Mouse (Mus musculus) gastrocnemius, postnatal 10 days (tissue): ENCODE data around the gene Appl1. TPM values are rescaled to one million over a fixed set of nuclear protein-coding genes. Genes with fewer than 3 reads are reported as not detected.
A peak's percentile ranks its signal among the peaks of the same experiment; 100 is the strongest.

ENCODE experiments used
- DNase-seq: peaks from one replicate; pipeline ENCODE4 v3.0.0; 2021; ENCODE audit warnings: mixed read lengths
- long read RNA-seq, 2 experiments: library from polyadenylated mRNA; stranded (forward); transcript quantifications; one replicate each; pipeline ENCODE4 v2.0.0; 2021
- total RNA-seq, 2 experiments: library from RNA; stranded (reverse); gene quantifications; 2 replicates each; pipeline ENCODE4 v1.2.3; 2021

Appl1 gene
- total RNA-seq = 10 to 100 TPM; 19.0 to 28.3 TPM
- long read RNA-seq, experiment 1, full-length matches to known transcripts = 30 of 43 reads
- long read RNA-seq, experiment 1, partial matches to known transcripts = 8 of 43 reads
- long read RNA-seq, experiment 1, other reads (novel, unspliced or antisense) = 5 of 43 reads
- long read RNA-seq, experiment 2, full-length matches to known transcripts = 19 of 27 reads
- long read RNA-seq, experiment 2, partial matches to known transcripts = 2 of 27 reads
- long read RNA-seq, experiment 2, other reads (novel, unspliced or antisense) = 6 of 27 reads

DNA sequence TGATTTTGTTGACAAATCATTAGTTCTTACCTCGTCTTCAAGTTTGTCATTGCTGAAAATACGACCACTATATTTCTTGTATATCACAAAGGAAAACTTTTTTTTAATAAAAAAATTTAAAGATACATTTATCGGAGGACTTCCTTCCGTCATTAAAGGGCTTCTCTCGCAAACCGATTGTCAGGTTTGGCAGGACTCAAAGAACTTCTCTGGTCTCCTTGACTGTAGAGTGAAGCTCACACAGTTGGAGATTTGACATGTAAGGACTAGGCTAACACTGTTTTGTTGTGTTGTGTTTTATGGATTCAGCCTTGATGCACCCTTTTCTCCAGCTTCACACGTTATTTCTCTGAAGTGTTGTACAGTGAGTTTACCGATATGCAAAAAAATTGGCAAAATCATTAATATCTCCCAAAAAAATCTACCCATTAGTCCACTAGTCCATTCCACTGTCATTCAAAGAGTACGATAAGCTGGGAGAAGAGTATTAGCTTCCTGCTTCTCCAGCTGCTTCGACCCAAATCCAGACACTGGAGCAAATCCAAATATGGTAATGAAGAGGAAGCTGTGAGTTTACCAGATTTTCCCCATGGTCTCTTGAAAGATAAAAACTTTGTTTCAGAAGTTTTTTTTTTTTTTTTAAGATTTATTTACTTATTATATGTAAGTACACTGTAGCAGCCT, at the start of gene Appl1:
Gene Appl1, minus strand, starts transcription at position 127 of the 684 bp plus-strand sequence.
- DNase-seq = no peak

DNA sequence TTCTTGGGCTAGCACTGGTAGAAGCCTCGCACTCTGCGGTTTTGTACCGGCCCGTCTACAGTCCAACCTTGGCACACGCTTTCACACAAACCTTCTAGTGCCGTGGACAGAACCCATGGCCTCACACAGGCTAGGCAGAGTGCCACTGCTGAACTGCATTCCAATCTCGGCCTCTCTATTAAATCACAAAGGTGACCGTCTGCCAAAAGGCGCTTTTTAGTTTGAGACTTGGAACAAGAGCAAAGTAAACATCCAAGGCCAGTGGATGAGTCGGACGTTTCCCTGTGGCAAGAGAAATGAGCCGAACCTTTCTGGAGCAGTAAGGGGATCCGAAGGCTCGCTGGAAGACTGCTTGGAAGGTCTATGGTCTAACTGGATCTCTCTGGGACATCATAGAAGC, 48.8 kb upstream of the Appl1 start:
- peak; percentile 20 for DNase-seq

DNA sequence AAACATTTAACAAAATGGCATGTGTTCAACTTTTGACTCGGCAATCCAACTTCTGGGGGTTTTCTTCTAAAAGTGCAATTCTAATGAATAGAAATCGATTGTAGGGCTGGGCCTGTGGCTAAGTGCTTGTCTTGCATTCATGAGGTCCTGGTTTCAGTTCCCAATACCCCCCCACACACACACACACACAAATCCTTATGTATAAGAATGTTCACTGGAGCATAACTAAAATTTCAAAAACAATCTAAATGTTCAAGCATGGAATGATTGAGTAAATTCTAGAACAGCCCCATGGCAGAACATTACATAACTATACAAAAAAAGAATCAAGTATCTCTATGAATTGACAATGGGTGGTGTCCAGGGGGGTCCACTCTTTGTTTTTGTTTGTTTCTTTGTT, 46.9 kb upstream of the Appl1 start:
- no peak for DNase-seq

DNA sequence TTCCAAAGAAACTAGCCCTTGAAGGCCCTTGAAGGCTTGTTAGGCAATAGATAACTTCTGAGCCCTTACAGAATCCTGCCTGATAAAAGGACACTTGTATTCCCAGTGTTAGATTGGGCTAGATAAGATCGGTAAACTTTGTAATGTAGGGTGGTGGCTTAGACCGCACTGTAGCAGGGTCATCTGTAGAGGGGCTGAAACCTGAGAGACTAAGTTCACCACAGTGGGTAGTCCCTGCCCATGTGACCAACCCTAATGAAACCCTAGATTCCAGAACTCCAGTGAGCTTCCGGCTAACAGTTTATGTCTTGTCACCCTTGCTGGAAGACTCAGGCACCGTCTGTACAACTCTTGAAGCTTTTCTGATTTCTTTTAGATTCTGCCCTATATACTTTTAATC, 42.6 kb upstream of the Appl1 start:
- DNase-seq = no peak

DNA sequence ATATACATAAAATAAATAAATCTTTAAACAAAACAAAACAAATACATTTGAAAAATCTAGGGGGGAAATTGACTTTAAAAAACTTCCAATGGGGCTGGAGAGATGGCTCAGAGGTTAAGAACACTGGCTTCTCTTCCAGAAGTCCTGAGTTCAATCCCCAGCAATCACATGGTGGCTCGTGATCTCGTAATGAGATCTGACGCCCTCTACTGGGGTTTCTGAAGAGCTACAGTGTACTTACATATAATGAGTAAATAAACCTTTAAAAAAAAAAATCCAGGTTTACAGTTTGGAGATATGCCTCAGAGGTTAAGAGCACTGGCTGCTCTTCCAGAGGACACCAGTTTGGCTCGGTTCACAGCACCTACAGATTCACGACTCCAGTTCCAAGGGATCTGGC, 40.5 kb upstream of the Appl1 start:
- DNase-seq = no peak

DNA sequence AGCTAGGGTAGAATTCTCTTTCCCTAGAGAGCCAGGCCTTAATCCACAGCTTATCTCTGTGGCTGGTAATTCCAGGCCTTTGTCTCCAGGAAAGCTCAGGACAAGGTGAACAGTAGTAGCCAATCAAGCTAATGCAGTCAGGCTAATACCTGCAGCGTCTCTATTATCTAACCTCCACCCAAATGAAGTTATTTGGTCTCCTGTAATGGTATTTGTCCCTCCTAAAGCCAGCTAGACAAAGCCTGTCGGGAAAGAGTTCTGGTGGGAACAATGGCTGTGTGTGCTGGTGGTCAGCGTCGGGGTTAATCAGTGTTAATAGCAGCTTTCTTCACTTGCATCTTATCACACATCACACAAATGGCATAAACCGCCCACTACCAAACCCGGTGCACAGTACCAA, 34.9 kb upstream of the Appl1 start:
- no peak for DNase-seq

DNA sequence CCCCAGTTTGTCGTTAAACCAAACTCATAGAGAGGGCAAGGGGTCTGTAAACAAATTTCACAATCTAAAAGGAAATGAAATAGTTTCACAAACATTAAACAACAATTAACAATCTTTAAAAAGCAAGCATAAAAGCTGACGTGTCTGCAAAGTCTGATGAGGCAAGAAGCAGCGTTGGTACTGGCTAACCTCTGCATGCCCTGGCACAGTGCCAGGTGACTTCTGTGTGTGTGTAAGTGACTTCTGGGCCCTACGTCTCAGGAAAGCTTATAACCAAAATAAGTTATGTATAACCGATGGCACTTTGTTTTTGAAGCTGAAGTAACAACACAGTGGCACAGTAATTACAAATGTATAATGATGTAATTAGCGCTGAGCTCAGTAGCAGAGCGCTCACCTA, 33.9 kb upstream of the Appl1 start:
- no peak for DNase-seq

DNA sequence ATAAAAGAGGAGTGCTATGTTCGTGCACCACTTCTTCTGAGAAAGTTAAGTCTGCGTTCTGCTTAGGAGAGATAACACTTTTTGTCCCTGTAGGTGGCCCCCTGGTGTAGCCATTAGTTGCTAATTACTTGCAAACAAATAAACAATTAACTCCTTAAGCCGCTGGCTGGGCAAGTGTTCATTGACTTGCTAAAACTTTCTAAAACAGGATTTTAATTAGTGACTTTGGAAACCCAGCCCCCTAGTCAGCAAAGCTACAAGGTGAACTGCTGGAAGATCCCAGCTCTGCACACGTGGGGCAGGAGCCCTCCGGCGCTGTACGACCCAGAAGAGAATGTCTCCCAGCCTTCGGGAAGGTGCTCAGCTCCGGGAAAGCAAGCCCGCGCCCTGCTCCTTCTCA, 29.4 kb upstream of the Appl1 start:
- no peak for DNase-seq

DNA sequence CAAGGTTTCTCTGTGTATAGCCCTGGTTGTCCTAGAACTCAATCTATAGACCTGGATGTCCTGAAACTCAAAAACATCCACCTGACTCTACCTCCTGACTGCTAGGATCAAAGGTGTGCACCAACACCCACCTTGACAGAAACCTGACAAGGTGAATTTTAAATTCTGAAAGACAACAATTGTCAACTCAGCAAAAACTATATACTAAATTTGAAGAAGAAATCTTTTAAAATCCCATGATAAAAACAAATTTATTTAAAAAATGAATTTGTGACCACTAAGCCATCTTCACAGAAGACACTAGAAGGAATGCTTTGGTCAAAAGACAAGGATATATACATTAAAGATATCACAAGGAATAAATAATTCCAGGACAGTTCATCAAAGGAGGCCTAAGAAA, 25.2 kb upstream of the Appl1 start:
- no peak for DNase-seq

DNA sequence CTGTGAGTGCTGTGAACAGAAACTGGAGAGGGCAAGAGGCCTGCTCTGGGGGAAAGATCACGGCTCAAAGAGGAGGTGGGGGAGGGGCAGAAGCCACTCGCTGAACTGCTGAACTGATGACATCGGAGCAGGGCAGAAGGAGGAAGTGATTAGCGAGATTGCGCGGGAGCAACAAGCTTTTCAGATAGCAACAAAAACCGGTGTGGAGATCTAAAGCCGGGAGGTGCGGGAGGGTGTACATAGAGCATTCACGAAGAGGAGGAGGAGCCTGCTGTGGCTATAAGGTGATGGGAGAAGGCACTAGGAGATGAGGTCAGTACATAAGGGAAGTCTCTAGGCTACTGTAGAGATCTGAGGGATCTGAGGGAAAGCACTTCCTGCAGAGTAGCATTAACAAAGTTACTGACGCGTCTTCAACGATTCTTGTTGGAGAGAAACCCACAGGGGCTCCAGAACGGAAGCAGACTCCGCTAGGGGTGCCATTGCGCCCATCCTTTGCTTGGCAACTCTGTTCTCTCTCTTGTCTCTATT, 23.2 kb upstream of the Appl1 start, which contains the start of gene Hesx1:
Gene Hesx1, plus strand, starts transcription at position 206 of the 531 bp plus-strand sequence.
- peak; percentile 52 for DNase-seq

DNA sequence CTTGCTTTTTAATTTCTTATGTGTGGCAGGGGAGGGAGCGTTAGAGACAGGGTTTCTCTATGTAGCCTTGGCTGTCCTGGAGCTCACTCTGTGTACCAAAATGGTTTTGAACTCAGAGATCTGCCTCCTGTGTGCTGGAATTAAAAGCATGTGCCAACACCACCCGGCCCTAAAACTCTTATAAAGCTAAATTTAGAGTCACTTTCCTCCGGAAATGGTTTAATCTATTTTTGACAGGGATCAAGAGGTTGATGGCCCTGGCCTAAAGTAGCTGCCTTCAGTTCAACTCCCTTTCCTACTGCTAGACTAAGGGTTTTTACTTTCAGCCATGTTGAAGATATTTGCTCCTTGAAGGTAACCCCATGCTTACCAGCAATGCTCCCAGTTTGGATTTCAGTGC, 22.4 kb upstream of the Appl1 start:
- DNase-seq = no peak

DNA sequence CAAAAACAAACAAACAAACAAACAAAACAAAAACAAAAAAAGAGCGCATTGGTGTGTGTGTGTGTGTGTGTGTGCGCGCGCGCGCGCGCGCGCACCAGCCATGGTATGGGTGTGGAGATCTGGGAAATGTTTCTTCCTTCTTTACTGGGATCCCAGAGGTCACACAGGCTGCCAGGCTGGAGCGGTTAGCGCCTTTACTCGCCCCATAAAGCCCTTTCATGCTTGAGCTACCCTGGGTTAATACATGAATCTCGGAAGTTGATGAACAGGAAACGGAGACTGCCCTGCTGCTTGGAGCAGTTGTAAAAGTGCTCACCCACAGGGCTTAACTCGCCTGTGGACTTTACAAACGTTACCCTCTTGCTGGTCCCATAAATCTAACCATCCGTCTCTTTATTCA, 20.6 kb upstream of the Appl1 start:
- DNase-seq = no peak

DNA sequence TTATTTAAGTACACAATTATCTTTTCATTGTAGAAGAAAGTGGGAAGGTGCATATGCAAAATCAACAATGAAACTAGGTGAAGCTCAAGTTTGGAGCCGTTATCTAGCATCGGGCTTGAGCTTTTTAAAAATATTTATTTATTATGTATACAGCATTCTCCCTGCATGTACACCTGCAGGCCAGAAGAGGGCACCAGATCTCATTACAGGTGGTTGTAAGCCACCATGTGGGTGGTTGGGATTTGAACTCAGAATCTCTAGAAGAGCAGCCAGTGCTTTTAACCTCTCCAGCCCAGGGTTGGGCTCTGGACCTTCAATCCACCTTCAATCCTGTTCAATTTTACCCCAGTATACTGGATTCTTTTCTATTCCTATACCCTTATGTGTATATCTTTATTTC, 17.7 kb upstream of the Appl1 start:
- no peak for DNase-seq

DNA sequence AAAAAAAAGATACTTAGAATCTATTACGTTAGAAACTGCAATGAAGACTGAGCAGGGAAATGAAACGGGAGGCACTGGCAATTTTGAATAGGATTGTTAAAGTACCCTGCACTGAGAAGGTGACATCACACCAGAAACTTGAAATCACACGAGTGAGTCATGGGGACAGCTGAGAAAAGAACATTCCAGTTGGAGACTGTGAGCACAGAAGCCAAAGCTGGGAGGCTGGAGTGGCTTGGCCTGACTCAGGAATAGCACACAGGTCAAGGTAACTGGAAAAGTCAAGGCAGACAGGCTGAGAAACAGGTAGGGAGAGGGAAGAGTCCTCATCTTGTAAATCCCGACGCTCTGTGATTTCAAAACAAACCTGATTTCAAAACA, 11.1 kb upstream of the Appl1 start:
- no peak for DNase-seq

DNA sequence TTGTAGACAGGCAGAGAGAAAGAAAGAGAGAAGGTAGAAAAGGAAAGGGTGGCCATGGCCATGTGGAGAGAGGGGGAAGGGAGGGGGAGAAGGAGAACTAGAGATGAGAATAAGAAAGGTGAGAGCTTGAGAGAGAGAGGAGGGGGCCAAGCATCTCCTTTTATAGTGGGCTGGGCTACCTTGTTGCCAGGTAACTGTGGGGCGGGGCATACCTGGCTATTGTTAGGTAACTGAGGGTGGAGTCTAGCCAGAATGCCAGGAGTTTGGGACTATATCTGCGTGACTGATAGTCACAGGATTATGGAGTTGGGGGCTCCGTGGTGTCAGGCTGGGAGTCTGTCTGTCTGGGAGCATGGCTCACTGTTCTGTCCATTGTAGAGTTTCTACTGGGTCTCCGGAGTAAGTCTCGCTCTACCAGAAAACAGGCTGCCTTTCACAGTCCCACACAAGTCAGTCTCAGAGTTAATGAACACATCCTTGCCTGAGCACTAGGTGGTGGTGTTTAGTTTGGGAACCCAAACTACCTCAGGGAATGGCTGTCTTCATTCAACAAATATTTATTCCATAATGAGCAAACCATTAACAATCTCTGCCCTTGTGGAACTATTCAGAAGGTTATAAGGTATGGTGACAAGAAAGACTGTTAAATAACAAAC, 10.6 kb upstream of the Appl1 start:
- DNase-seq = no peak

DNA sequence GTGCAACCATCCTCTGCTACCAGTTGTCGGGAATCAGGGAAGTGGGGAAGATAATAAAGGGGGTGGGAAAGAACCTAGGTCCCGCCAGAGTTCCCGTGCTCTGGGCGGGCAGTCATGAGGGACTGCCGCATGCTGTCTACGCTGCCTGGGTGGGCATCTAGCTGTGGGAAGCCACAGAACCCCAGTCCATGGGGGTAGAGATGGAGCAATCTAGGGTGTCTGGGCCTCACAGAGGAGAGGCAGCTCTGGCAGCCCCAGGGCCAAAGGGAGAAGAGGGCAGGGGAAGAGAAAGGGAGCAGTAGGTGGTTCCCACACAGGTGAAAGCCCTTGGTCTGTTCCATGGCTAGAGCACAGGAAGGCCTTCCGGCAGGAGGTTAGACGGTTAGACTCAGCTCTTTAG, 10.0 kb upstream of the Appl1 start:
- no peak for DNase-seq

DNA sequence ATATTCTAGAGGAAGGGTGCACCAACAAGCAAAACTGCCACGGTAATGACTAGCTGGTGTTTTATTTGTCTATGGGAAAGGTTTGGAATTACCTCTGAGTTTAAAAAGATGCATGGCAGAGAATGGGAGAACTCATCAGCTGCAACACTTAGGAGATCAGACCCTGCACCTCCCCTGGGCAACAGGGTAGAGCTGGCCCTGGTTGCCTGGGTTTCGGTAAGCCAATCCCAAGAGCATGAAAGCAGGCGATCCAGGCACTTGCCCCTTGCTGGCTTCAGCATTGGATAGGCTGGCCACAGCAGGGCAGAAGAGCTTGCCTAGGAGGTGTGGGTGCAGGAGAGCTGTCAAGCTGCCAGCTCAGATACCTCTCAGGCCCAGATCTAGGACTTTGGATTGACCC, 8.8 kb upstream of the Appl1 start:
- DNase-seq = no peak

DNA sequence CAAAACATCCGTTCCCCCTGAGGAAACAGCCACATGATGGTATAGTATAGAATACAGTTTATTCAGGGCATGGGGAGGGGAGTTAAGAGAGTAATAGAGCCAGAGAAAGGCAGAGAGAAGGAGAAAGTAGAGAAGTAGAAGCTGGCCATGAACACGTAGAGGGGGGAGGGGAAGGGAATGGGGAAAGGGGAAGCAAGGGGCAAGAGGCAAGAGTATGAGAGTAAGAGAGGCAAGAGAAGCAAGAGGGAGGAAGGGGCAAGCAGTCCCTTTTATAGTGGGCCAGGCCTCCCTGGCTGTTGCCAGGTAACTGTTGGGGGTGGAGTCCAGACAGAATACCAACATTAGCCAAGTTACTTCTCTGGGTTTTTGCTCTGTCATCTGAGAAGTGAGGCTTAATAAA, 6.5 kb upstream of the Appl1 start:
- DNase-seq = no peak

DNA sequence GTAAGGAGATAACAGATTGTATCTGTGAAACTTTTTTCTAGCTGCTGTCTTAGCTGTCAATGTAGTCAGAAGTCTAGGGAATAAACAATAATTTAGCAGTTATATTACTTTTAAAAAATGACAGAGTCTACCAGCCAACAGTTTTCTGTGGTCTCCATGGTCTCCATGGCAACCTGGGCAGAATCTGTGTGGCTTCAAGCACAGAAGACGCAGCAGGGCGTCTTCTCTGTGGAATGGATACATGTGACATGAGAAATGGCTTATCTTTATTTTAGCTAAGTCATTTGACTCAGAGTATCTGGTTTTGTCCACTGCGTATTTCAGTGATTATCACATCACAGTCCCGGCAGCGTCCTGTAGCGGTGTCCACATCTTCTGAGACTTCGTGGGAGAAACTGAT, 5.2 kb upstream of the Appl1 start:
- DNase-seq = no peak

DNA sequence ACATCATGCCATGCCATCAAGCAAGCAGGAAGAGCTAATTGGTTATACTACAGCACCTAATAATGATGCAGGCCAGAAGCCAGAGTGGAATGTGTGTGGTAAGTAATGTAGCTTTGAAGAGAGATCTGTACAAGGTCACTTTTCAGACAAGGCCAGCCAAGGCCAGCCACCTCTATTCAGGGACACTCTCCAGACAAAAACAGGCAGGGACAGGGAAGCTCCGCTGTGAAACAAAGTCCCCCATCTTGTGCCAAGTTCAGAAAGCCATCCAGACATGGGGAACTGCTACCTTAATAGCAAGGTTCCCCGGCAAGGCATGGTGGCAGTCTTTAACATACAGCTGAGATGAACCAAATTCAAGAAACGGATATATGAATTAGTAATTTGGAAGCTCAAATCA, 4.5 kb upstream of the Appl1 start:
- DNase-seq = no peak

DNA sequence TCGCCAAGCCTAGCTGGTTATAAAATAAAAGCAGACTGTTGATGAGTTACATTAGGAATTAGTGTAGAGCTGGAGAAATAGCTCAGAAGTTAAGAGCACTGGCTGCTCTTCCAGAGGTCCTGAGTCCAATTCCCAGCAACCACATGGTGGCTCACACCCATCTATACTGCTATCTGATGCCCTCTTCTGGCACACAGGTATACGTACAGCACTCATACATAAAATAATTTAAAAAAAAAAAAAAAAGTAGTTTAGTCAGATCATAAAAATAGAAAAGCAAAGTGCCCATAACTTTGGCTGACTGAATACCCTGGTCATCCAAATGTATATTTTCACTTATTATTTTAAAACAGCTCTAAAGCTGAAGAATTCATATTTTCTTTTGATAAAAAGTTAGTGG, 2.1 kb upstream of the Appl1 start:
- DNase-seq = no peak

DNA sequence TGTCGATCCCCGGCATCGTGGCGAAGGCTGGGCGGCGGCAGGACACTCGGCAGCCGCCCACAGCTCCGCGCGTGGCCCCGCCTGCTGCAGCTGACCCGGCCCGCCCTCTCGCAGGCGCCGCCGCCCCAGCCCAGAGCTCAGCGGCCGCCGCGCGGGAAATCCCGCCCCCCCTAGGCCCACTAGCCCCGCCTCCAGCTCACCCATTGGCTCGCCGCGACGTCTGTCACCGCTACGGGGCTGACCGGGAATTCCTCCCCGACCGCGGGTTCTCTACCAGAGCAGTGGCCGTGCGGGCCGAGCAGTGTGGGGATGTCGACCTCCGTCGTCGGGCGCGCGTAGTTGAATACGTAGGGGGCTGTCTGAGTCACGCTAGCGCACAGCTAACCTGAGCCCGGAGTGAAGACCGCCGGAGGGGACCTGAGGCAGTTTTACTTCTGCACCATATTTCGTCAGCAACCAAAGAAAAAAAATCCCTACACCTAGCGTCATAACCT, 546 bp downstream of the Appl1 start:
- peak; percentile 100 for DNase-seq

DNA sequence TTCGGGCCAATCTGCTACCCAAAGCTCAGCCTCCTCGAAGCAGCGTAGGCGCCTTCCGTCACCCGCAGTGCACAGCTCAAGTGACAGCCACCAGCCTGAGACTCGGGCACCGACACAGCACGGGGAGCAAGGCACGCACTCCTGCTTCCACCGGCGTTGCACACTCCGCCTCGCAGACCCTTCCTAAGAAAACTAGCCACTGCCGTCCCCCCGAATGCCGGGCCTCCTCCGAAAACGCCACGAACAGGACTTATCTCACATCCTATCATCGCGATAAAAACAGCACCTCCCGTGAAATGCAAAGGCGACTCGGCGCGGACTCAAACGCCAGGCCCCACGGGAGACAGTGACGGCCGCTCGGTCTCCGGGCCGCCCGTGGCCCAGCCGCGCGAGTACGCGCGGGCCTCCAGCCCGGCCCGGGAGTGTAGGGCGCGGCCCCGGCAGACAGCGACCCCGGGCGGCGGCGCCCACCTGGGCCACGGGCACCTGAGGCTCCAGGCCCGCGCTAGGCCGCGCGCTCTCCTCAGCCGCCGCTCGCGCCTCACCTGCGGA, 1.1 kb downstream of the Appl1 start:
- DNase-seq = no peak
